ENCODE assay signal across 8 mouse cellular contexts in genomic region chr12:110845131-110845880, GRCm38 (mm10). TPM values are rescaled to one million over a fixed set of nuclear protein-coding genes. Genes with fewer than 3 reads are reported as not detected.
DNase-seq lines count a peak whose midpoint lies in the region; ATAC-seq and TF ChIP-seq lines count a peak whose summit lies in the region.

No protein-coding gene starts in this region.

- peak; percentile 82 for ATAC-seq in erythroblast, adult 5-6 weeks (replicated peaks; ENCODE audit: low FRiP score, poor library complexity, severe bottlenecking)
- ATAC-seq in kidney, embryonic 16.5 days (ENCODE audit: low FRiP score, low TSS enrichment) = peak; percentile 95

- H3K27me3 ChIP-seq in heart, embryonic 10.5 days (ENCODE audit: insufficient read depth, poor library complexity, severe bottlenecking) = no peaks in the 10 kb centered on the region
- no peaks in the 10 kb centered on the region for H3K27me3 ChIP-seq in kidney, embryonic 16.5 days (ENCODE audit: insufficient read depth, low read length)
- H3K27me3 ChIP-seq in liver, adult 2 months (ENCODE audit: control insufficient read depth, insufficient read depth, low read length) = no peaks in the 10 kb centered on the region
- no peaks in the 10 kb centered on the region for H3K27me3 ChIP-seq in myocyte (ENCODE audit: control insufficient read depth, insufficient read depth, insufficient read length)
- no peaks in the 10 kb centered on the region for H3K27me3 ChIP-seq in splenic B cell, adult 2 months (ENCODE audit: control insufficient read depth, insufficient read depth, low read length, poor library complexity, severe bottlenecking)

- peak overlapping the region; percentile 84 for H3K4me2 ChIP-seq in kidney, embryonic 16.5 days (replicated peaks; ENCODE audit: low read depth, low read length)
- peak overlapping the region; percentile 100 for H3K4me2 ChIP-seq in myocyte (ENCODE audit: low read depth)

- TF ChIP-seq POLR2A in bone marrow macrophage, adult 2 months (IDR thresholded peaks at IDR 0.05; ENCODE audit: borderline replicate concordance, low read depth, low read length) = no peak
- TF ChIP-seq POLR2A in liver, adult 2 months (IDR thresholded peaks at IDR 0.05; ENCODE audit: extremely low read depth, insufficient read depth, low read length) = no peak
- TF ChIP-seq POLR2A in myocyte (IDR thresholded peaks at IDR 0.05; ENCODE audit: insufficient read length, low read depth) = peak; percentile 22

- H3K27ac ChIP-seq in bone marrow macrophage, adult 2 months (ENCODE audit: insufficient read depth, low read depth, low read length) = peak overlapping the region; percentile 88
- H3K27ac ChIP-seq in heart, embryonic 10.5 days = peak overlapping the region; percentile 78
- peak overlapping the region; percentile 87 for H3K27ac ChIP-seq in kidney, embryonic 16.5 days (ENCODE audit: low read length)
- peak overlapping the region; percentile 70 for H3K27ac ChIP-seq in liver, adult 2 months (replicated peaks; ENCODE audit: insufficient read depth, low read depth, low read length)

- H3K36me3 ChIP-seq in heart, embryonic 10.5 days = no peaks in the 10 kb centered on the region
- no peaks in the 10 kb centered on the region for H3K36me3 ChIP-seq in kidney, embryonic 16.5 days (ENCODE audit: insufficient read depth, low read length)
- H3K36me3 ChIP-seq in liver, adult 2 months (ENCODE audit: control insufficient read depth, insufficient read depth, low read length) = no peaks in the 10 kb centered on the region
- no peaks in the 10 kb centered on the region for H3K36me3 ChIP-seq in myocyte (ENCODE audit: control insufficient read depth, insufficient read depth)
- no peaks in the 10 kb centered on the region for H3K36me3 ChIP-seq in splenic B cell, adult 2 months (ENCODE audit: control insufficient read depth, insufficient read depth, low read length, poor library complexity, severe bottlenecking)

- WGBS in heart, embryonic 10.5 days = under 1% methylated on average over 36 of the region's 36 CpGs
- WGBS in kidney, embryonic 16.5 days = under 1% methylated on average over 36 of the region's 36 CpGs
- WGBS in liver, adult 2 months = 4% methylated on average over 36 of the region's 36 CpGs

- no peaks in the 10 kb centered on the region for H3K79me2 ChIP-seq in liver, adult 2 months (ENCODE audit: control insufficient read depth, insufficient read depth, low read length)
- H3K79me2 ChIP-seq in myocyte (ENCODE audit: control insufficient read depth, insufficient read depth) = no peaks in the 10 kb centered on the region

- no peaks in the 10 kb centered on the region for H3K9me3 ChIP-seq in heart, embryonic 10.5 days
- H3K9me3 ChIP-seq in kidney, embryonic 16.5 days (ENCODE audit: low read length) = no peaks in the 10 kb centered on the region

- no peak overlapping the region for H3ac ChIP-seq in myocyte (ENCODE audit: control insufficient read depth, insufficient read length)

- peak overlapping the region; percentile 72 for H3K9ac ChIP-seq in kidney, embryonic 16.5 days (replicated peaks; ENCODE audit: low read length)
- H3K9ac ChIP-seq in liver, adult 2 months (ENCODE audit: low read depth, low read length) = peak overlapping the region; percentile 61

- peak overlapping the region; percentile 74 for H3K4me3 ChIP-seq in bone marrow macrophage, adult 2 months (ENCODE audit: insufficient read depth, low read length)
- peak overlapping the region; percentile 69 for H3K4me3 ChIP-seq in heart, embryonic 10.5 days
- H3K4me3 ChIP-seq in kidney, embryonic 16.5 days (ENCODE audit: low read length) = peak overlapping the region; percentile 65
- peak overlapping the region; percentile 45 for H3K4me3 ChIP-seq in liver, adult 2 months (ENCODE audit: insufficient read depth, low read depth, low read length)
- peak overlapping the region; percentile 40 for H3K4me3 ChIP-seq in myocyte

- peak; percentile 99 for DNase-seq in 416B (ENCODE audit: low read depth)
- peak; percentile 98 for DNase-seq in heart, embryonic 10.5 days (ENCODE audit: low spot score)
- DNase-seq in liver, adult 2 months (ENCODE audit: extremely low read depth, low read depth, low spot score) = peak; percentile 85
- DNase-seq in splenic B cell, adult 2 months (ENCODE audit: low read depth, low spot score) = peak; percentile 83

- peaks cover 24% of the 10 kb centered on the region for H3K4me1 ChIP-seq in bone marrow macrophage, adult 2 months (ENCODE audit: control insufficient read depth, insufficient read depth, low read length)
- H3K4me1 ChIP-seq in heart, embryonic 10.5 days = peaks cover 11% of the 10 kb centered on the region
- peaks cover 7% of the 10 kb centered on the region; the same call in 1 of the 2 replicates for H3K4me1 ChIP-seq in kidney, embryonic 16.5 days (ENCODE audit: insufficient read depth, low read length)
- H3K4me1 ChIP-seq in liver, adult 2 months (ENCODE audit: control insufficient read depth, insufficient read depth, low read length) = peaks cover 2% of the 10 kb centered on the region; the same call in 1 of the 2 replicates

- no peak for TF ChIP-seq CTCF in bone marrow macrophage, adult 2 months (IDR thresholded peaks at IDR 0.05; ENCODE audit: low read depth, low read length)
- TF ChIP-seq CTCF in liver, adult 2 months (IDR thresholded peaks at IDR 0.05; ENCODE audit: low read depth, low read length) = no peak

TF ChIP-seq in myocyte, 11 proteins besides CTCF, POLR2A, EP300 and RAD21:
- TF ChIP-seq CEBPB (IDR thresholded peaks at IDR 0.05; ENCODE audit: insufficient read depth, poor library complexity, severe bottlenecking) (no peak), POLR2AphosphoS2 (IDR thresholded peaks at IDR 0.05; ENCODE audit: insufficient read length, low read depth) (no peak), E2F4 (IDR thresholded peaks at IDR 0.05; ENCODE audit: insufficient read depth) (no peak), REST (IDR thresholded peaks at IDR 0.05; ENCODE audit: insufficient read depth, insufficient read length) (no peak), TCF12 (IDR thresholded peaks at IDR 0.05; ENCODE audit: insufficient read depth, poor library complexity, severe bottlenecking) (no peak), USF1 (IDR thresholded peaks at IDR 0.05; ENCODE audit: low read depth) (no peak), MYOD1 (IDR thresholded peaks at IDR 0.05; ENCODE audit: control insufficient read depth in 1 of 3, insufficient read length in 2 of 3, low read depth in 2 of 3) (no peak)

RNA-seq across cellular contexts. Expression of gene Mok, which starts 4.6 kb away (rescaled TPM):
- 5.4 and 5.7 TPM in 2 replicates for polyA plus RNA-seq in bone marrow macrophage, adult 2 months (2012; ENCODE audit: insufficient read depth, insufficient read length, missing spikeins)
- total RNA-seq in erythroblast, adult 5-6 weeks (2015; ENCODE audit: low replicate concordance) = not detected in 2 replicates
- 0.14 TPM in 1 of 2 replicates, not detected in the other for total RNA-seq in erythroblast, adult 5-6 weeks (2017; ENCODE audit: low replicate concordance)
- 3.8 and 4.3 TPM in 2 replicates for polyA plus RNA-seq in heart, embryonic 10.5 days (2016; fragmentation: Nextera tagmentation; extraction: Ambion mirVana)
- 7.2 and 8.2 TPM in 2 replicates for polyA plus RNA-seq in kidney, embryonic 16.5 days (2015; fragmentation: Nextera tagmentation; extraction: Ambion mirVana)
- 0.07 and 0.18 TPM in 2 replicates for total RNA-seq in liver, adult 2 months (2014; rRNA removed)
- 0.20 TPM in 1 of 2 replicates, not detected in the other for polyA plus RNA-seq in liver, adult 2 months (2012; rRNA removed)
- polyA plus RNA-seq in myocyte (2012; fragmentation: generic; extraction: Trizol) = 3.3 TPM

RNA-seq across cellular contexts. Expression of gene Zfp839, which starts 4.7 kb away (rescaled TPM):
- 10.9 and 12.7 TPM in 2 replicates for polyA plus RNA-seq in bone marrow macrophage, adult 2 months (2012; ENCODE audit: insufficient read depth, insufficient read length, missing spikeins)
- 0.63 and 3.3 TPM in 2 replicates for total RNA-seq in erythroblast, adult 5-6 weeks (2015; ENCODE audit: low replicate concordance)
- total RNA-seq in erythroblast, adult 5-6 weeks (2017; ENCODE audit: low replicate concordance) = 1.4 and 2.1 TPM in 2 replicates
- 4.6 and 6.1 TPM in 2 replicates for polyA plus RNA-seq in heart, embryonic 10.5 days (2016; fragmentation: Nextera tagmentation; extraction: Ambion mirVana)
- polyA plus RNA-seq in kidney, embryonic 16.5 days (2015; fragmentation: Nextera tagmentation; extraction: Ambion mirVana) = 6.4 and 7.1 TPM in 2 replicates
- total RNA-seq in liver, adult 2 months (2014; rRNA removed) = 4.0 TPM in 2 replicates
- polyA plus RNA-seq in liver, adult 2 months (2012; rRNA removed) = 3.1 and 4.8 TPM in 2 replicates
- 3.1 TPM for polyA plus RNA-seq in myocyte (2012; fragmentation: generic; extraction: Trizol)

RNA-seq across cellular contexts. Expression of gene Cinp, which starts 43.6 kb away (rescaled TPM):
- 30.8 and 35.7 TPM in 2 replicates for polyA plus RNA-seq in bone marrow macrophage, adult 2 months (2012; ENCODE audit: insufficient read depth, insufficient read length, missing spikeins)
- 14.6 and 28.6 TPM in 2 replicates for total RNA-seq in erythroblast, adult 5-6 weeks (2015; ENCODE audit: low replicate concordance)
- 23.4 and 26.7 TPM in 2 replicates for total RNA-seq in erythroblast, adult 5-6 weeks (2017; ENCODE audit: low replicate concordance)
- polyA plus RNA-seq in heart, embryonic 10.5 days (2016; fragmentation: Nextera tagmentation; extraction: Ambion mirVana) = 83.6 and 94.5 TPM in 2 replicates
- 79.9 and 82.9 TPM in 2 replicates for polyA plus RNA-seq in kidney, embryonic 16.5 days (2015; fragmentation: Nextera tagmentation; extraction: Ambion mirVana)
- 20.4 and 20.8 TPM in 2 replicates for total RNA-seq in liver, adult 2 months (2014; rRNA removed)
- polyA plus RNA-seq in liver, adult 2 months (2012; rRNA removed) = 22.5 and 23.1 TPM in 2 replicates
- 54.4 TPM for polyA plus RNA-seq in myocyte (2012; fragmentation: generic; extraction: Trizol)

RNA-seq across cellular contexts. Expression of gene Tecpr2, which starts 43.8 kb away (rescaled TPM):
- 6.6 and 6.8 TPM in 2 replicates for polyA plus RNA-seq in bone marrow macrophage, adult 2 months (2012; ENCODE audit: insufficient read depth, insufficient read length, missing spikeins)
- total RNA-seq in erythroblast, adult 5-6 weeks (2015; ENCODE audit: low replicate concordance) = 2.3 and 3.6 TPM in 2 replicates
- 2.1 and 2.9 TPM in 2 replicates for total RNA-seq in erythroblast, adult 5-6 weeks (2017; ENCODE audit: low replicate concordance)
- polyA plus RNA-seq in heart, embryonic 10.5 days (2016; fragmentation: Nextera tagmentation; extraction: Ambion mirVana) = 3.9 and 4.1 TPM in 2 replicates
- 3.6 and 4.5 TPM in 2 replicates for polyA plus RNA-seq in kidney, embryonic 16.5 days (2015; fragmentation: Nextera tagmentation; extraction: Ambion mirVana)
- total RNA-seq in liver, adult 2 months (2014; rRNA removed) = 2.5 and 3.0 TPM in 2 replicates
- polyA plus RNA-seq in liver, adult 2 months (2012; rRNA removed) = 3.2 and 3.8 TPM in 2 replicates
- polyA plus RNA-seq in myocyte (2012; fragmentation: generic; extraction: Trizol) = 4.2 TPM

Comparison
In these comparisons a context has a peak if more than half of its experiments do, and no peak if none do; other contexts are left out.
1. Peak in every context shown above with its lines: DNase-seq, ATAC-seq, H3K4me3 ChIP-seq and H3K27ac ChIP-seq.